Mouse (Mus musculus) lung, embryonic 15.5 days (tissue): ENCODE measurements at regions not wholly inside any gene's neighbourhood (a gene's known extent, or its start where the extent isn't known, plus 50 kb on each side); places are given as distances from the start of the nearest gene placed in this dataset.

Source experiments
- ATAC-seq: fragments of 200-750 bp; cut with Nextera tagmentation; 2 replicates; pipeline ENCODE4 v1.8.0; 2017; ENCODE audit warnings: moderate number of reproducible peaks, borderline replicate concordance; ENCODE audit not compliant: low FRiP score, low TSS enrichment; ENCODE audit errors: extremely low read depth
- H3K27ac ChIP-seq: fragments of 300-500 bp; sonication (generic); 2 replicates; pipeline ENCODE4 v1.5.1; 2015; ENCODE audit warnings: moderate library complexity, mild to moderate bottlenecking, inconsistent platforms
- H3K27me3 ChIP-seq: fragments of 300-500 bp; sonication (generic); 2 replicates; pipeline ENCODE4 v1.6.1; 2015; ENCODE audit warnings: inconsistent platforms
- H3K36me3 ChIP-seq: fragments of 300-500 bp; sonication (generic); 2 replicates; pipeline ENCODE4 v1.6.1; 2015; ENCODE audit warnings: inconsistent platforms
- H3K4me1 ChIP-seq: fragments of 300-500 bp; sonication (generic); 2 replicates; pipeline ENCODE4 v1.6.1; 2015; ENCODE audit warnings: inconsistent platforms
- H3K4me2 ChIP-seq: fragments of 300-500 bp; sonication (generic); 2 replicates; pipeline ENCODE4 v1.6.1; 2015; ENCODE audit warnings: inconsistent platforms, mild to moderate bottlenecking, moderate library complexity
- H3K4me3 ChIP-seq: fragments of 300-500 bp; sonication (generic); 2 replicates; pipeline ENCODE4 v1.5.1; 2015; ENCODE audit warnings: mild to moderate bottlenecking, inconsistent platforms
- H3K9ac ChIP-seq: fragments of 300-500 bp; sonication (generic); 2 replicates; pipeline ENCODE4 v1.6.1; 2015; ENCODE audit warnings: inconsistent platforms
- H3K9me3 ChIP-seq: fragments of 300-500 bp; sonication (generic); 2 replicates; pipeline ENCODE4 v1.6.1; 2016; ENCODE audit warnings: inconsistent platforms
- WGBS: fragments of 180-500 bp; shearing (Covaris S2); methylation state at CpG from one replicate; pipeline ENCODE4 v1.1.7; 2015; 5-methylcytosine and 5-hydroxymethylcytosine counted together

GRCm38 (mm10) chr1:72014580-72014979 is 197.5 kb downstream of the Mreg start:
- Histone ChIP-seq H3K4me3 (no peak overlapping the region), H3K27me3 (no peaks in the 10 kb centered on the region), H3K36me3 (no peaks in the 10 kb centered on the region), H3K4me2 (no peak overlapping the region), H3K4me1 (peaks cover 16% of the 10 kb centered on the region), H3K9ac (no peak overlapping the region), H3K9me3 (no peaks in the 10 kb centered on the region), H3K27ac (peak overlapping the region; percentile 21; the same call in 1 of the 2 replicates)
- ATAC-seq: no peak
- WGBS: 28% methylated on average over 2 of the region's 2 CpGs

GRCm38 (mm10) chr1:72013863-72014262 is 198.2 kb downstream of the Mreg start:
- WGBS: 86% methylated on average over 7 of the region's 7 CpGs
- no peak overlapping the region for H3K4me3 ChIP-seq
- no peak for ATAC-seq
- H3K4me1 ChIP-seq: peaks cover 20% of the 10 kb centered on the region
- no peaks in the 10 kb centered on the region for H3K36me3 ChIP-seq
- H3K9ac ChIP-seq: no peak overlapping the region
- no peaks in the 10 kb centered on the region for H3K9me3 ChIP-seq
- no peak overlapping the region for H3K4me2 ChIP-seq
- no peaks in the 10 kb centered on the region for H3K27me3 ChIP-seq
- no peak overlapping the region for H3K27ac ChIP-seq

GRCm38 (mm10) chr1:72012710-72013109 is 199.4 kb downstream of the Mreg start:
- no peak overlapping the region for H3K9ac ChIP-seq
- H3K4me2 ChIP-seq: no peak overlapping the region
- WGBS: 73% methylated on average over 7 of the region's 7 CpGs
- no peaks in the 10 kb centered on the region for H3K9me3 ChIP-seq
- no peaks in the 10 kb centered on the region for H3K36me3 ChIP-seq
- H3K27me3 ChIP-seq: no peaks in the 10 kb centered on the region
- H3K4me1 ChIP-seq: peaks cover 20% of the 10 kb centered on the region
- ATAC-seq: no peak
- H3K4me3 ChIP-seq: no peak overlapping the region
- no peak overlapping the region for H3K27ac ChIP-seq

- Histone ChIP-seq H3K4me1 (peaks cover 23% of the 10 kb centered on the region), H3K4me3 (no peak overlapping the region), H3K27me3 (no peaks in the 10 kb centered on the region), H3K4me2 (no peak overlapping the region), H3K9me3 (no peaks in the 10 kb centered on the region), H3K36me3 (no peaks in the 10 kb centered on the region), H3K9ac (no peak overlapping the region), H3K27ac (no peak overlapping the region)
- ATAC-seq: no peak
- 11% methylated on average over 7 of the region's 7 CpGs for WGBS
These were observed 202.7 kb downstream of the Mreg start for GRCm38 (mm10) chr1:72009270-72009928.

GRCm38 (mm10) chr1:72006696-72007291 is 205.3 kb downstream of the Mreg start:
- 53% methylated on average over 7 of the region's 7 CpGs for WGBS
- Histone ChIP-seq H3K4me2 (no peak overlapping the region), H3K27me3 (no peaks in the 10 kb centered on the region), H3K9ac (no peak overlapping the region), H3K4me3 (no peak overlapping the region), H3K4me1 (peaks cover 32% of the 10 kb centered on the region), H3K27ac (no peak overlapping the region), H3K9me3 (no peaks in the 10 kb centered on the region), H3K36me3 (no peaks in the 10 kb centered on the region)
- no peak for ATAC-seq

- Histone ChIP-seq H3K4me3 (no peak overlapping the region), H3K27ac (no peak overlapping the region), H3K27me3 (no peaks in the 10 kb centered on the region), H3K9me3 (no peaks in the 10 kb centered on the region), H3K4me2 (no peak overlapping the region), H3K4me1 (peaks cover 35% of the 10 kb centered on the region), H3K36me3 (no peaks in the 10 kb centered on the region), H3K9ac (no peak overlapping the region)
- ATAC-seq: no peak
- WGBS: 62% methylated on average over 8 of the region's 8 CpGs
These were observed 206.2 kb downstream of the Mreg start for GRCm38 (mm10) chr1:72005956-72006355.

- H3K9ac ChIP-seq: no peak overlapping the region
- ATAC-seq: no peak
- peaks cover 35% of the 10 kb centered on the region for H3K4me1 ChIP-seq
- no peak overlapping the region for H3K4me3 ChIP-seq
- no peak overlapping the region for H3K27ac ChIP-seq
- H3K27me3 ChIP-seq: no peaks in the 10 kb centered on the region
- 83% methylated on average over 7 of the region's 7 CpGs for WGBS
- no peaks in the 10 kb centered on the region for H3K36me3 ChIP-seq
- H3K9me3 ChIP-seq: no peaks in the 10 kb centered on the region
- H3K4me2 ChIP-seq: no peak overlapping the region
These were observed 206.6 kb downstream of the Mreg start for GRCm38 (mm10) chr1:72005550-72005949.

GRCm38 (mm10) chr1:72003424-72004278 is 208.5 kb downstream of the Mreg start:
- WGBS: 72% methylated on average over 14 of the region's 14 CpGs
- peaks cover 27% of the 10 kb centered on the region for H3K4me1 ChIP-seq
- no peak overlapping the region for H3K4me2 ChIP-seq
- ATAC-seq: no peak
- H3K27ac ChIP-seq: peak overlapping the region; percentile 86; the same call in 1 of the 2 replicates
- H3K9me3 ChIP-seq: no peaks in the 10 kb centered on the region
- H3K27me3 ChIP-seq: no peaks in the 10 kb centered on the region
- no peaks in the 10 kb centered on the region for H3K36me3 ChIP-seq
- no peak overlapping the region for H3K4me3 ChIP-seq
- H3K9ac ChIP-seq: no peak overlapping the region

GRCm38 (mm10) chr1:72002471-72003116 is 209.5 kb downstream of the Mreg start:
- no peak overlapping the region for H3K4me3 ChIP-seq
- 47% methylated on average over 9 of the region's 9 CpGs for WGBS
- ATAC-seq: peak; percentile 91
- no peak overlapping the region for H3K9ac ChIP-seq
- no peaks in the 10 kb centered on the region for H3K27me3 ChIP-seq
- H3K27ac ChIP-seq: peak overlapping the region; percentile 86
- no peaks in the 10 kb centered on the region for H3K9me3 ChIP-seq
- H3K36me3 ChIP-seq: no peaks in the 10 kb centered on the region
- H3K4me1 ChIP-seq: peaks cover 27% of the 10 kb centered on the region
- H3K4me2 ChIP-seq: no peak overlapping the region

GRCm38 (mm10) chr1:72000741-72001140 is 211.4 kb downstream of the Mreg start:
- ATAC-seq: no peak
- H3K36me3 ChIP-seq: no peaks in the 10 kb centered on the region
- 57% methylated on average over 2 of the region's 2 CpGs for WGBS

GRCm38 (mm10) chr1:71996828-71997227 is 215.3 kb downstream of the Mreg start:
- no peak for ATAC-seq
- Histone ChIP-seq H3K9me3 (no peaks in the 10 kb centered on the region), H3K27ac (no peak overlapping the region), H3K4me3 (no peak overlapping the region), H3K9ac (no peak overlapping the region), H3K4me1 (0 out of 2 replicates have a peak, but pooled peaks cover 3% of the 10 kb centered on the region), H3K4me2 (no peak overlapping the region), H3K36me3 (no peaks in the 10 kb centered on the region), H3K27me3 (no peaks in the 10 kb centered on the region)
- WGBS: 64% methylated on average over 2 of the region's 2 CpGs

More at GRCm38 (mm10) chr1:72000741-72001140, 211.4 kb downstream of the Mreg start:
- Histone ChIP-seq H3K27ac (no peak overlapping the region), H3K27me3 (no peaks in the 10 kb centered on the region), H3K9ac (no peak overlapping the region), H3K4me2 (no peak overlapping the region), H3K4me1 (peaks cover 18% of the 10 kb centered on the region; the same call in 1 of the 2 replicates), H3K9me3 (no peaks in the 10 kb centered on the region), H3K4me3 (no peak overlapping the region)
